Mouse (Mus musculus) lung, postnatal 0 days (tissue): ENCODE data around the gene Fanca.

Source experiments
- CTCF ChIP-seq: IDR thresholded peaks from 2 replicates; pipeline ENCODE4 v1.5.1; 2016; ENCODE audit warnings: antibody characterized with exemption, mild to moderate bottlenecking
- EP300 ChIP-seq: IDR thresholded peaks from 2 replicates; pipeline ENCODE4 v1.6.1; 2016; ENCODE audit warnings: antibody characterized with exemption, mild to moderate bottlenecking, control low read depth

GRCm38 (mm10) chr8:123232553-123232952, 85.8 kb downstream of the Fanca start:
- TF ChIP-seq EP300 (no peak), CTCF (no peak)
